Mouse (Mus musculus) thymus, adult 2 months (tissue): ENCODE data around the gene Stxbp2. TPM values are rescaled to one million over a fixed set of nuclear protein-coding genes. Genes with fewer than 3 reads are reported as not detected.
A peak's percentile ranks its signal among the peaks of the same experiment; 100 is the strongest.

Source experiments
- DNase-seq: peaks from one replicate; pipeline ENCODE4 v3.0.0; 2021
- H3K27ac ChIP-seq: fragments of 200-500 bp; 2 replicates; pipeline ENCODE4 v1.5.1; 2012; ENCODE audit warnings: low read length, control low read depth; ENCODE audit not compliant: control insufficient read depth, insufficient read depth
- H3K27me3 ChIP-seq: fragments of 200-500 bp; 2 replicates; pipeline ENCODE4 v1.6.1; 2012; ENCODE audit warnings: mild to moderate bottlenecking, low read length, moderate library complexity, mixed read lengths; ENCODE audit not compliant: control insufficient read depth, insufficient read depth
- H3K36me3 ChIP-seq: fragments of 200-500 bp; 2 replicates; pipeline ENCODE4 v1.6.1; 2012; ENCODE audit warnings: mild to moderate bottlenecking, low read length, moderate library complexity; ENCODE audit not compliant: control insufficient read depth, insufficient read depth
- H3K4me1 ChIP-seq: fragments of 200-500 bp; replicated peaks from 2 replicates; pipeline ENCODE4 v1.6.1; 2012; ENCODE audit warnings: low read length; ENCODE audit not compliant: control insufficient read depth, insufficient read depth
- H3K4me3 ChIP-seq: fragments of 200-500 bp; 2 replicates; pipeline ENCODE4 v1.5.1; 2012; ENCODE audit warnings: mild to moderate bottlenecking, low read length, control low read depth, moderate library complexity; ENCODE audit not compliant: control insufficient read depth, insufficient read depth
- CTCF ChIP-seq: fragments of 200-500 bp; IDR thresholded peaks from 2 replicates; pipeline ENCODE4 v1.5.1; 2012; ENCODE audit warnings: mild to moderate bottlenecking, control low read depth, low read length, moderate library complexity, borderline replicate concordance; ENCODE audit not compliant: control insufficient read depth, poor library complexity, insufficient read depth; ENCODE audit errors: extremely low read depth
- POLR2A ChIP-seq: fragments of 200-500 bp; IDR thresholded peaks from 2 replicates; pipeline ENCODE4 v1.6.1; 2012; ENCODE audit warnings: mild to moderate bottlenecking, low read length, control low read depth, moderate library complexity; ENCODE audit not compliant: control insufficient read depth, poor library complexity, insufficient read depth; ENCODE audit errors: extremely low read depth
- WGBS: fragments of 180-500 bp; shearing (Covaris S2); methylation state at CpG from one replicate; pipeline ENCODE4 v1.1.7; 2018; 5-methylcytosine and 5-hydroxymethylcytosine counted together
- polyA plus RNA-seq: library from polyadenylated mRNA; depleted of rRNA; stranded (reverse); fragments of >200 nt; gene quantifications from 2 replicates; pipeline ENCODE4 v1.2.3, GENCODE M21; 2012

Gene Stxbp2
- polyA plus RNA-seq, 1 experiment = 262 TPM

DNA sequence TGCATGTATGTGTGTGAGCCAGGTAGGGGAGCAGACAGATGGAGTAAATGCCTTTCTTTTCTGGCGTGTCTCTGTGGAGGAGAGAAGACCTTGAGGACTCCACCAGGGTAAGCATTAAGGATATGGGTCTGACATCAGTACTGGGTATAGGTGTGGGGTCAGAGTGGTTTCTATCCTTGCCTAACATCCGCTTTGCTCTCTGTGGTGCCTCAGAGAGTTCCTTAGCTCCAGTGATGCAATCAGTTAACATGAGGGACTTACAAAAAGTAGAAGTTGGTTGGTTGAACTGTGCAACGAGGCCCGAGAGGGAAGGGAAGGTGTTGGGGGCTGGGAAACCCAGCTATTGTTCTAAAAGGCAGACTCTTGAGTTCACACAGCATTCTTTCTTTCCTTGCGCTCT lies 33.6 kb downstream of the Stxbp2 start:
- 46% methylated on average over 5 of the region's 5 CpGs for WGBS
- Histone ChIP-seq H3K27me3 (no peaks in the 10 kb centered on the region), H3K4me1 (peaks cover 3% of the 10 kb centered on the region), H3K4me3 (no peak overlapping the region), H3K36me3 (no peaks in the 10 kb centered on the region), H3K27ac (no peak overlapping the region)
- TF ChIP-seq CTCF = no peak
- no peak for TF ChIP-seq POLR2A
- no peak for DNase-seq

DNA sequence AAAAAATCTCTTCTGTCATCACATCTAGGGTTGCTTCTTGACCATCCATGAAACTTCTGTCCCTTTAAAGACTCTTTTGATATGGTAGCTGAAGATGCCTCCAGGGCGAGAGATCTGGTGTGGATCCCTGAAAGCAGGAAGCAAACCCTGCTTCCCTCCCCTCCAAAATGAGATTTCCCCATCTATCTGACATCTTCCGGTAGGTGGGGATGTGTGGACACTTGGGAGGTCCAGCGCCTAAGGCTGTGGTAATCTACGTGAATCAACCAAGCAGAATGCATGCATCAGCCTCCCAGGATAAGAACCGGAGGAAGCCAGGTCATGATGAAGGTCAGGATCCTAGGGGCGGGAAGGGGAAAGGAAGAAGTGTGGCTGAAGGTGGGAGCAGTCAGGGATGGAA lies 34.8 kb downstream of the Stxbp2 start, which contains the start of gene Mcemp1:
Gene Mcemp1 (plus strand): TSS at position 248 of the 400 bp plus-strand sequence.
- 91% methylated on average over 6 of the region's 6 CpGs for WGBS
- DNase-seq = no peak
- Histone ChIP-seq H3K4me1 (peaks cover 3% of the 10 kb centered on the region), H3K36me3 (no peaks in the 10 kb centered on the region), H3K4me3 (no peak within 1 kb of the TSS), H3K27me3 (no peaks in the 10 kb centered on the region), H3K27ac (no peak within 1 kb of the TSS)
- no peak for TF ChIP-seq POLR2A
- no peak for TF ChIP-seq CTCF

DNA sequence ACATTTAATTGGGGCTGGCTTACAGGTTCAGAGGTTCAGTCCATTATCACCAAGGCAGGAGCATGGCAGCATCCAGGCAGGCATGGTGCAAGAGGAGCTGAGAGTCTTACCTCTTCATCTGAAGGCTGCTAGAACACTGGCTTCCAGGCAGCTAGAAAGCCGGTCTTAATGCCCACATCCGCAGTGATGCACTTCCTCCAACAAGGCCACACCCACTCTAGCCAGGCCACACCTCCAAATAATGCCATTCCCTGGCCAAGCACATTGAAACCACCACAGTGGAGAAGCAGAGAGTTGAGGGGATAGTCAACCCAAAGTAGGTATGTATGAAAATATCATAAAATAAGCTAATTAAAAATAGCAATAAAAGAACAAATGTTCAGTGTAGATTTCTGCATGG lies 39.6 kb downstream of the Stxbp2 start:
- TF ChIP-seq POLR2A = no peak
- no peak for TF ChIP-seq CTCF
- no peak overlapping the region for H3K4me3 ChIP-seq
- no peaks in the 10 kb centered on the region for H3K36me3 ChIP-seq
- H3K27ac ChIP-seq = no peak overlapping the region
- H3K27me3 ChIP-seq = no peaks in the 10 kb centered on the region
- peaks cover 5% of the 10 kb centered on the region; the same call in 1 of the 2 replicates for H3K4me1 ChIP-seq
- WGBS = 38% methylated on average over 2 of the region's 2 CpGs
- no peak for DNase-seq

DNA sequence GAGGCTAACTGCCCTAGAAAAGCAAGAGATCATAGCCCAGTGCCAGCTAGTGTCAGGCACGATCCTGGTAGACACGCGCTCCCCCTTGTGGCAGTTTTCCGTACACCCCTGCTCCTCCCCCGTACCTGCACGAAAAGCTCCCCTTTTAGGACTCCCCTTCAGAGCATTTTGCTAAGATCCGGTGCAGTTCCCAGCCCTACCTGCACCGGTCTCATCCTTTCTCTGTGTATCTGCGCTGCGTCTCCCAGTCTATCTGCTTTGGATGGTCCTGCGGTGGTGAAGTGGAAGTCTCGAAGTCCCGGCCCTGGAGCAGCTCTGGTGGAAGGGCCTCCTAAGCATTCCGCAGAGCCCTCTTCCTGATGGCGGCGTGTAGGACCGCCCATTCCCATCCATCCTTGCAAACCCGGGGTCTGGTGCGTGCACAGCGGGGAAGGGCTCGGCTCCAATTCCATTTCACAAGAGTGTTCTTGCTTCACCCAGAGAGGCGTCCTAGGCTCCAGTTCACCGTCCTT lies 41.3 kb downstream of the Stxbp2 start, which contains the start of gene Fcor:
Gene Fcor (minus strand): TSS at position 383 of the 512 bp plus-strand sequence.
- peak within 1 kb of the TSS; percentile 42 for H3K4me3 ChIP-seq
- peak; percentile 90 for DNase-seq
- no peaks in the 10 kb centered on the region for H3K27me3 ChIP-seq
- no peak for TF ChIP-seq POLR2A
- peak; percentile 97 for TF ChIP-seq CTCF
- H3K4me1 ChIP-seq = peaks cover 7% of the 10 kb centered on the region; the same call in 1 of the 2 replicates
- no peak within 1 kb of the TSS for H3K27ac ChIP-seq
- no peaks in the 10 kb centered on the region for H3K36me3 ChIP-seq
- WGBS = 2% methylated on average over 23 of the region's 23 CpGs

DNA sequence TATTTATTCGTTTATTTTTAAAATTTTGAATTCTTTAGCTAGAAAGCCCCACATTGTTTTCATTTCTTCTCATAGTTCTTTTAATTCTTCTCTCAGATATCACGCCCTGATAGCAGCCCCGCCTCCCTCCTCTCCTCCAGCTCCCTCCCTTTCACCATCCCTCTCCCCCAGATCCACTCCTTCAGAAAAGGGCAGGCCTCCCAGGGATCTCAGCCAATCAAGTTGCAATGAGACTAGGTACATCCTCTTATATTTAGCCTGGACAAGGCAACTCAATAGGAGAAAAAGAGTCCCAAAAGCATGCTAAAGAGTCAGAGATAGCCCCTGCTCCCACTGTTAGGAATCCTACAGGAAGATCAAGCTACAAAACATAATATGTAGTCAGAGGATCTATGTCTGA lies 43.9 kb downstream of the Stxbp2 start:
- WGBS = 75% methylated on average over 3 of the region's 3 CpGs

DNA sequence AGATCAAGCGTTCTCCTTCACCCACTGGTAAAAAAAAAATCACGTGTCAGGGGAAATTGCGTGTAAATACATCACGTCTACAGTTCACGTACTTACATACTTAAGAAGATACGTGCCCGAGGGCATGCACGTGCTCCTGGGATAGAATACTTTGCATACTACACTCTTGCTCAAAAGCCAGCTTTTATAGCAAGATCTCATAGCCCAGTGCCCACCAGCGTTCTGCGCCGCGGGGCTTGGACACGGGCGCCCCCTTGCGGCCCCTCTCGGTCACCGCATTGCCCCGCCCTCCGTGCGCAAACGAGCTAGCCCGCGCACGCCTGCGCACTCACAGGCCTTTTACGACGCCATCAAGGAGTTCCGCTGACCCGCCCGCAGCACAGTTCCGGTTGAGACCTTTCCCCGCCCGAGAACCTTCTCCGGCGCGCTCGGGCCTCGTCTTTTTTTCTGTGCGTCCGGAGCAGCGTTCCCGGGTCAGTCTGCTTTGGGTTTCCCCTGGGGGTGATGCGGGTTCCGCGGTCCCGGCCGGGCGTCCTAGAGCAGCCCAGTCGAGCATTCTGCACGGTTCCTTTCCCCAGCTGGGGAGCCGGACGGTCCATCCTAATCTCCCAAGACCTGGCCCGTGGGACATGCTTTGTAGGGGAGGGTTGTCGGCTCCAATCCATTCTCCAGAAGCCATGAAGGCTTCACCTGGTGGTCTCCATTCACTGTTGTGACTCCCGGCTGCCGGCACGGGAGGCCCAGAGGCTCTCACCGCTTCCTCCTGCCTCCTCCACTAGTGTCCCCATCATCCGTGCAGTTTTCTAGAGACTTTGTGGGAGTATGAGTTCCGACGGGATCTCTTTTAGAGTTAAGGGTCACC lies 45.6 kb downstream of the Stxbp2 start, which contains the start of gene Trappc5:
Gene Trappc5 (plus strand): TSS at position 169 of the 862 bp plus-strand sequence.
- TF ChIP-seq CTCF (peak; percentile 99), POLR2A (peak; percentile 75)
- WGBS = under 1% methylated on average over 61 of the region's 61 CpGs
- Histone ChIP-seq H3K36me3 (peaks cover 12% of the 10 kb centered on the region), H3K4me3 (peak within 1 kb of the TSS; percentile 93), H3K4me1 (peaks cover 12% of the 10 kb centered on the region), H3K27ac (peak within 1 kb of the TSS; percentile 37; the same call in 1 of the 2 replicates), H3K27me3 (no peaks in the 10 kb centered on the region)
- DNase-seq = peak; percentile 93

More for the DNA sequence above, 43.9 kb downstream of the Stxbp2 start:
- H3K27me3 ChIP-seq = no peaks in the 10 kb centered on the region
- H3K4me3 ChIP-seq = no peak overlapping the region
- peaks cover 7% of the 10 kb centered on the region for H3K36me3 ChIP-seq
- DNase-seq = no peak
- peaks cover 12% of the 10 kb centered on the region for H3K4me1 ChIP-seq
- no peak overlapping the region for H3K27ac ChIP-seq
- TF ChIP-seq CTCF (no peak), POLR2A (no peak)
